Mouse (Mus musculus): ENCODE data around the gene Gm572.

Gm572 gene

DNA sequence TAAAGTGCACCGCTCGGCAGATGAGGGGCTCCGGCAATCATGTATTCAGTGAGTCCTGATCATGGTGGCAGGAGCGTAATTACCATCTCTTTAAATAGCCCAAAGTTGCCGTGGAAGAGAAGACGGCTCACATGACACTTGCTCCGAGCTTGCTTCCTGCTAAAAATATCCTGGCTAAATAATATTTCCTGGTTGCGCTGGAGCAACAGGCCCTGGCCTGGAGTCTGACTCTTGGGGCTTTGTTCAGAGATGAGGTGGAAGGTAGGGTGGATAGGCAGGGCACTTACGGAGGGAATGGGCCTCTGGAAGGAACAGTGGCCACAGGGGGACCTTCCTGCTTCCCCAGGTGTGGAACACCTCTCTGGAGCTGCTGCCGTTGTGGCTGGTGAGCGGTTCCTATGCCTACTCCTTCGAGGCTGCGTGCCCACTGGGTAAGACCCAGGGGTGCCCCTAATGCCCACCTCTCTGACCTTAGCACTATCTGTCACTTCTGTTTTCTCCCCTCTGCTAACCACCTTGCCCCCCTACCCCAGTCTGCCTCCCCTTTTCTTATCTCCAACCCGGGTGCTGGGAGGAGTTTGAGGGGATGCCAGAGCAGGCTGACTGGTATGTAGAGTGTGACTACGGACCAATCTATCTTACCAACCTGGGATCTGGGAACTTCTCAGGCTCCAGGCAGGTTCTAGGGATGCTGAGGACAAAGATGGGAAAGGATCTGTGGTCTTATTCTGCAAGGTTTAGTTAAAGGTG lies 24.1 kb downstream of the Gm572 start:
- DNase-seq = no peak

GRCm38 (mm10) chr4:148671230-148671947 lies 28.3 kb downstream of the Gm572 start:
- DNase-seq = peak; percentile 31

GRCm38 (mm10) chr4:148675043-148675442 lies 31.9 kb downstream of the Gm572 start:
- no peak for DNase-seq

- DNase-seq = no peak
Observed at GRCm38 (mm10) chr4:148676188-148676960, 33.3 kb downstream of the Gm572 start.

- no peak for DNase-seq
Observed at GRCm38 (mm10) chr4:148676961-148677637, 34.0 kb downstream of the Gm572 start.

GRCm38 (mm10) chr4:148678105-148678504 lies 35.0 kb downstream of the Gm572 start:
- no peak for DNase-seq

- DNase-seq = no peak
Observed at GRCm38 (mm10) chr4:148680505-148681067, 37.5 kb downstream of the Gm572 start.

GRCm38 (mm10) chr4:148681429-148681828 lies 38.3 kb downstream of the Gm572 start:
- peak; percentile 24 for DNase-seq

DNA sequence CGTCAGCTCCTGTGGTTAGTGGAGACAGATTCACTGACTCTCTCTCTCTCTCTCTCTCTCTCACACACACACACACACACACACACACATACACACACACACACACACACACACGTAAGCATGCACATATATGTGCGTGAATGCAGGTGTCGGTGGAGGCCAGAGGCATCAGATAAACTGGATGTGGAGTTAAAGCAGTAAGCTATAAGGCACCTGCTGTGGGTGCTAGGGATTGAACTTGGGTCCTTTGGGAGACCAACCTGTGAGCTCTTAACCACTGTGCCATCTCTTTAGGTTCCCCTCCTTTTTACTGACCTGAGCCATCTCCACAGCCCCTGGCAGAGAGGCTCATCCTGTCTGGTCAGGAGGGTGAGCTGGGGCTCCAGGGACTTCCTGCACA lies 39.8 kb downstream of the Gm572 start:
- DNase-seq = no peak

GRCm38 (mm10) chr4:148683539-148683938 lies 40.4 kb downstream of the Gm572 start:
- DNase-seq = no peak

GRCm38 (mm10) chr4:148686491-148686941 lies 43.4 kb downstream of the Gm572 start:
- no peak for DNase-seq

DNA sequence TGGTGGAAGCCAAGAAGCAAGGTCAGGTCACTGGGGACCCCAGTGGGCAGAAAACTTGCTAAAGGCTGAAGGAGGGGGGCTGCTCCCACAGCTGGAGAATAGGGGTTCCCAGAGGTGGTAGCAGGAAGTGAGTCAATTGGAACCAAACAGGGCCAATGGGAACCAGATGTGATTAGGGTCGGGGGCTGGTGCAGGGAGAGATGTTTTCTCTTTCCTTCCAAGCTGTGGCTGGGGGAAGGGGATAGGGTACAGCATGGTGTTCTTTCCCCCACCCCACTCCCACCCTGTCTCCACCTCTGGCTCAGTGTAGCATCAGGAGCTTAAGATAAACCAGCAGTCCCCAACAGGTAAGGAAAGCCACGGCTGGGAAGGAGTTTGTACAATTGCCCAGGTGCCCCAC lies 45.0 kb downstream of the Gm572 start:
- no peak for DNase-seq

- no peak for DNase-seq
Observed at GRCm38 (mm10) chr4:148691185-148691584, 48.1 kb downstream of the Gm572 start.

GRCm38 (mm10) chr4:148693417-148693959 lies 50.4 kb downstream of the Gm572 start:
- DNase-seq = no peak

DNA sequence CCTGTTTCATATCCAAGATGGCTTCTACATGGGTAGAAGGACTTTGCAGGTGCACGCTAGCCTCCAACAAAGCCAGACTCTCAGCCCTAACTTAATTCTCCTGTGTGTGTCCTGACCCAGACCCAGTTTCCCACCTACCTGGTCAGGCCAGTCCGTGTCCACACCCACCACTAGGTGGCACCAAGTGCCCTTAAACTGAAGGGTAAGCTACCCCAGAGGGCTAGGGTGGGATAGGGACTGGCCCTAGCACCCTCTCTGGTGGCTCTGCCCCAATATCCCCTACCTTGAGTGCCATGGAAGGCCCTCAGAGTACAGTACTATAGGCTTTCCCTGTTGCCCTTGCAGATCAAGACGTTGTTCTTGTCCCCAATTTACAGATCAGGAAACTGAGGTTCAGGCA lies 61.6 kb downstream of the Gm572 start:
- DNase-seq = peak; percentile 12

DNA sequence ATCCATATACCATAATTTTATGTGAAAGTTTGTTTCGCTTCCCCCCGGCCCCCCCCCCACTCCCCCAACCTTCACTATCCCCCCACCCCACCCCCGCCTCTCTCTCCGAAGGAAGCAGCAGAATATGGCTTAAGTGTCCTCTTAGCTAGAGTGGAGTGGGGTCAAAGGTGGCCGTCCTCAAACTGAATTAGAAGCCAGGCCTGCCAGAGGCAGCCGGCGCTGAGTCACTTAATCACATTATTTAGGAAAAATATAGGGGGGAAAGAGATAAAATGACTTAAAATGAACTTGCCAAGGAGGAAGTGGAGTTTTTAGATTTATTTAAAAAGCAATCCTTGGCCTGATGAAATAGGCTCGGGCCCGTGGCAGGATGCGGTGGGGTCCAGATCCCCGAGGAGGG lies 65.7 kb downstream of the Gm572 start:
- no peak for DNase-seq

DNA sequence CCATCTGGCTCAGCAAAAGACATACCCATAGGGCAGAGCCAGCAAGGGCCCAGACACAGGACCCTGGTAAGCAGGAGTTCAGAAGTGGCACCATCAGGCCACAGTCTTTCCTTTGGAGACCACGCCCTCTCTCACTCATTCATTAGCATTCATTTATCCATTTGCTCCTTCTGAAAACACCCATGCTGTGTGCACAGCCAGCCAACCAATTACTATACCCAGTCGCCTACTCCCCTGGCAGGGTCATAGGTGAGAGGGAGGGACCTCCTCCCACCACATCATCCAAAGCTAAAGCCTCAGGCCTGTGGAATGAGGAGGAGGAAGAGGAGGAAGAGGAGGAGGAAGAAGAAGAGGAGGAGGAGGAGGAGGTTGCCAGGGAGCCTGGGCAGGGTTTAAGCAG lies 67.3 kb downstream of the Gm572 start:
- DNase-seq = no peak

- DNase-seq = no peak
Observed at GRCm38 (mm10) chr4:148711323-148711722, 68.2 kb downstream of the Gm572 start.

DNA sequence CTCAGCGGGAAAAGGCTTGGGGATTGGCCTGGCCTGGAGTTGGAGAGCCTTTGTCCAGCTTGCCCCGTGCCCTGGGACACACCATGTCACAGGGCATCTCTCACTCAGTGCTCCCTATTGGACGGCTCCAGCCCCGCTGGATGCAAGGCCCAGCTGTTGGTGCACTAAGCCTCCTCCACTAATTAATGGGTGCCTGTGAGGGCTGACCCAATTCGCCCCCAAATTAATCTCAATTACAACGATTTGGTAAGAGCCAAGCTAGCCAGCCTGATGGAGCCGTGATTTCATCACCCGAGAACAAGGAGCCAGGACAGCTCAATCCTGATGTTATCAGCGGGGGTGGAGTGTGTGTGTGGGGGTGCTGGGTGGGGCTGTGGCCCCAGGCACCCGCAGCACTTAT lies 69.5 kb downstream of the Gm572 start:
- DNase-seq = no peak

- DNase-seq = no peak
Observed at GRCm38 (mm10) chr4:148714064-148714463, 70.9 kb downstream of the Gm572 start.

DNA sequence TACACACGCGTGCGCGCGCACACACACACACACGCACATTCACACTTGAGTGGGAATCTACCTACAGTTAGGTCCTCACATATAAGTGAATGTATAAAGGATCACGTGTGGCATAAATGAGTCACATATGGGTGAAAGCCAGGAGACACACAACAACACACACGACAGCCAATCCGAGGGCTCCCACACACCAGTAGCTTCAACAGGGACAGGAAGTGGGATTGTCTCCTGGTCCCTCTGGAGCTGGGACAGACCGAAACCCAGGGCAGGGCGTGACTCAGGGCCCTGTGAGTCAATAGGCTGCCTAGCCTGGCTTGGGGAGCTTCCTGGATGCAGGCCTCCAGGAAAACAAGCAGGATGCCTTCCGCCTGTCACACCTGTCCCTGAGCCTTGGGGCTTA lies 71.6 kb downstream of the Gm572 start:
- no peak for DNase-seq

GRCm38 (mm10) chr4:148715396-148715795 lies 72.3 kb downstream of the Gm572 start:
- no peak for DNase-seq

Data from right cerebral cortex, adult 18-20 months (tissue).